22 mouse cellular contexts compared by ENCODE assay signal in genomic region chr19:53456681-53457080, GRCm38 (mm10).
DNase-seq lines count a peak whose midpoint lies in the region; ATAC-seq and TF ChIP-seq lines count a peak whose summit lies in the region.
"Had no signal": no experiment of that assay in that cellular context is flagged by ENCODE, and none has a peak within 500 bp of the region (broad histone marks: within the 10 kb centered on the region; RNA-seq: fewer than 3 reads in every experiment).

No protein-coding gene starts in this region.

- H3K4me1 ChIP-seq in heart, postnatal 0 days (ENCODE audit: control insufficient read depth, insufficient read depth): no peaks in the 10 kb centered on the region

- TF ChIP-seq EP300 in heart, postnatal 0 days (IDR thresholded peaks at IDR 0.05; ENCODE audit: low read depth): no peak

- no peak overlapping the region for H3K27ac ChIP-seq in heart, postnatal 0 days (ENCODE audit: low read depth)
- H3K27ac ChIP-seq: embryonic facial prominence, embryonic 15.5 days; forebrain, embryonic 15.5 days; heart, adult 2 months; hindbrain, embryonic 12.5 days had no signal

- WGBS in heart, postnatal 0 days: 69% methylated on average over 5 of the region's 5 CpGs

- ATAC-seq in heart, postnatal 0 days (ENCODE audit: insufficient read depth, low read depth): no peak
- ATAC-seq in CD4-positive, CD25-positive, alpha-beta regulatory T cell, adult 4 months: no peak
- ATAC-seq: forebrain, embryonic 15.5 days; hindbrain, embryonic 16.5 days; inflammation-experienced regulatory T-cells, adult 6 months; intestine, postnatal 0 days had no signal

- H3K4me3 ChIP-seq in heart, postnatal 0 days (ENCODE audit: low read depth, low read length): no peak overlapping the region
- H3K4me3 ChIP-seq: embryonic facial prominence, embryonic 15.5 days; erythroblast, embryonic 14.5 days; forebrain, embryonic 15.5 days; heart, adult 2 months; heart, embryonic 12.5 days; hindbrain, embryonic 12.5 days had no signal

- H3K4me2 ChIP-seq in heart, postnatal 0 days (ENCODE audit: low read depth, low read length): no peak overlapping the region
- H3K4me2 ChIP-seq: embryonic facial prominence, embryonic 15.5 days; forebrain, embryonic 15.5 days; heart, embryonic 12.5 days; hindbrain, embryonic 12.5 days had no signal

- no peak for TF ChIP-seq CTCF in heart, postnatal 0 days (IDR thresholded peaks at IDR 0.05; ENCODE audit: low read depth)

- 0 out of 2 replicates have a peak, but pooled peaks cover 3% of the 10 kb centered on the region for H3K27me3 ChIP-seq in heart, postnatal 0 days (ENCODE audit: control insufficient read depth, insufficient read depth, low read length)
- H3K27me3 ChIP-seq: CH12.LX; embryonic facial prominence, embryonic 15.5 days; forebrain, embryonic 15.5 days had no signal

- H3K36me3 ChIP-seq in heart, postnatal 0 days (replicated peaks; ENCODE audit: control insufficient read depth, insufficient read depth, low read length): no peaks in the 10 kb centered on the region
- H3K36me3 ChIP-seq: embryonic facial prominence, embryonic 15.5 days; forebrain, embryonic 15.5 days; heart, embryonic 12.5 days; hindbrain, embryonic 12.5 days had no signal

- DNase-seq in cerebellum, adult 11-12 months: peak; percentile 41
- no peak for DNase-seq in cerebellum, adult 8-10 months
- peak; percentile 5 for DNase-seq in heart, postnatal 0 days (ENCODE audit: low spot score)
- no peak for DNase-seq in heart, adult 8-10 months (ENCODE audit: low spot score)
- peak; percentile 67 for DNase-seq in adipocyte (ENCODE audit: low spot score)
- DNase-seq in kidney, adult 11 months: no peak
- DNase-seq: adrenal gland, postnatal 25 days; cerebellum, adult 18-20 months; gastrocnemius, postnatal 10 days; heart, adult 2 months; heart, postnatal 4 days; kidney, adult 9 months had no signal

- H3K9ac ChIP-seq in heart, postnatal 0 days (replicated peaks; ENCODE audit: low read depth, low read length): no peak overlapping the region
- H3K9ac ChIP-seq: embryonic facial prominence, embryonic 15.5 days; forebrain, embryonic 15.5 days; heart, embryonic 12.5 days; hindbrain, embryonic 12.5 days had no signal

- H3K9me3 ChIP-seq in heart, postnatal 0 days (replicated peaks; ENCODE audit: control insufficient read depth, low read length): no peaks in the 10 kb centered on the region
- H3K9me3 ChIP-seq: embryonic facial prominence, embryonic 15.5 days; forebrain, embryonic 15.5 days; heart, embryonic 12.5 days; hindbrain, embryonic 12.5 days had no signal

Comparison
In these comparisons a context has a peak if more than half of its experiments do, and no peak if none do; other contexts are left out.
1. DNase-seq: peak in cerebellum, adult 11-12 months (single experiment), heart, postnatal 0 days (single experiment) and adipocyte (single experiment); none in cerebellum, adult 8-10 months (single experiment), heart, adult 8-10 months (single experiment) and kidney, adult 11 months (single experiment).